Mouse (Mus musculus) olfactory bulb, adult 2 months (tissue): ENCODE data around the gene Chd2.

Experiments
- CTCF ChIP-seq: fragments of 200-500 bp; IDR thresholded peaks from 2 replicates; pipeline ENCODE4 v1.5.1; 2012; ENCODE audit warnings: low read depth, mild to moderate bottlenecking, low read length, moderate library complexity; ENCODE audit not compliant: insufficient read depth
- POLR2A ChIP-seq: fragments of 200-500 bp; IDR thresholded peaks from 2 replicates; pipeline ENCODE4 v1.6.1; 2012; ENCODE audit warnings: mild to moderate bottlenecking, low read depth, low read length, moderate library complexity; ENCODE audit not compliant: insufficient read depth

DNA sequence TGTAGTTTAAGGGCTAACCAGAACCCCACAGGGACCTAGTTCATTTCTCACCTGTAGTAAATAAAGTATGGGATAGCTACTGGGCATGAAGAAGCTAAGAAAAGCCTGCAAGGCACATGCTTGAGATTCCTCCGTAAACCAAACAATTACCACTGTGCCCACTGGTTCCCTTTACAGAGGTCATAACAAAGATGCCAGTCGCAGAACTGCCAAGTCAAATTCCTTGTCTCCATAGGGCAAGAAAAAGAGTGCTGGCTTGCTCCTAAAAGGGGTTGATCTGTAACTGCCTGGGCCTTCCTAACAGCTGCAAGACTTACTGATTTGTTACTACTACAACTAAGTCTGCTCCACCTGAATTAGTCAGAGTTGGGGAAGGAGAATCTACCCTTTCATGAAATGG, 32.9 kb downstream of the Chd2 start:
- TF ChIP-seq CTCF (no peak), POLR2A (no peak)
